Mouse (Mus musculus): ENCODE results near the gene Rab44. TPM values are rescaled to one million over a fixed set of nuclear protein-coding genes. Genes with fewer than 3 reads are reported as not detected.

Gene Rab44
- polyA plus RNA-seq, 1 experiment from 2014 or later, result 0.13 TPM

- peaks cover 18% of the 10 kb centered on the region for H3K27me3 ChIP-seq (replicated peaks)
- H3K9me3 ChIP-seq (replicated peaks), result no peaks in the 10 kb centered on the region
- 18% methylated on average over 14 of the region's 14 CpGs for WGBS
- H3K4me1 ChIP-seq (replicated peaks), result peaks cover 47% of the 10 kb centered on the region
- H3K27ac ChIP-seq (ENCODE audit: poor library complexity, severe bottlenecking), result peak overlapping the region; percentile 57; the same call in 1 of the 2 replicates
- peak overlapping the region; percentile 52 for H3K9ac ChIP-seq
- ATAC-seq (ENCODE audit: insufficient number of reproducible peaks, low FRiP score), result no peak
- H3K4me2 ChIP-seq, result peak overlapping the region; percentile 63
- no peaks in the 10 kb centered on the region for H3K36me3 ChIP-seq
- H3K4me3 ChIP-seq, result peak overlapping the region; percentile 41
Measured at GRCm38 (mm10) chr17:29077786-29078509, 36.0 kb upstream of the Rab44 start.

GRCm38 (mm10) chr17:29078519-29079383, 35.2 kb upstream of the Rab44 start:
- H3K9ac ChIP-seq, result peak overlapping the region; percentile 52
- H3K4me3 ChIP-seq, result peak overlapping the region; percentile 41
- peak overlapping the region; percentile 57 for H3K27ac ChIP-seq (ENCODE audit: poor library complexity, severe bottlenecking)
- WGBS, result 6% methylated on average over 25 of the region's 25 CpGs
- H3K4me2 ChIP-seq, result peak overlapping the region; percentile 63
- no peaks in the 10 kb centered on the region for H3K36me3 ChIP-seq
- peak; percentile 61; the same call in 1 of the 2 replicates for ATAC-seq (ENCODE audit: insufficient number of reproducible peaks, low FRiP score)
- peaks cover 39% of the 10 kb centered on the region for H3K4me1 ChIP-seq (replicated peaks)
- no peaks in the 10 kb centered on the region for H3K9me3 ChIP-seq (replicated peaks)
- H3K27me3 ChIP-seq (replicated peaks), result peaks cover 18% of the 10 kb centered on the region

- no peak for ATAC-seq (ENCODE audit: insufficient number of reproducible peaks, low FRiP score)
- Histone ChIP-seq H3K27me3 (replicated peaks) (peaks cover 18% of the 10 kb centered on the region), H3K9ac (0 out of 2 replicates have a peak overlapping the region, but pooled peaks have one; percentile 34), H3K4me2 (peak overlapping the region; percentile 45), H3K9me3 (replicated peaks) (no peaks in the 10 kb centered on the region), H3K4me3 (peak overlapping the region; percentile 16; the same call in 1 of the 2 replicates), H3K4me1 (replicated peaks) (peaks cover 36% of the 10 kb centered on the region), H3K27ac (ENCODE audit: poor library complexity, severe bottlenecking) (no peak overlapping the region), H3K36me3 (no peaks in the 10 kb centered on the region)
- WGBS, result 4% methylated on average over 22 of the region's 23 CpGs
Measured at GRCm38 (mm10) chr17:29080758-29081617, 33.0 kb upstream of the Rab44 start.

- 0 out of 2 replicates have a peak overlapping the region, but pooled peaks have one; percentile 18 for H3K9ac ChIP-seq
- no peaks in the 10 kb centered on the region for H3K9me3 ChIP-seq (replicated peaks)
- no peak overlapping the region for H3K27ac ChIP-seq (ENCODE audit: poor library complexity, severe bottlenecking)
- H3K4me2 ChIP-seq, result peak overlapping the region; percentile 45
- H3K36me3 ChIP-seq, result no peaks in the 10 kb centered on the region
- peaks cover 36% of the 10 kb centered on the region for H3K4me1 ChIP-seq (replicated peaks)
- peaks cover 18% of the 10 kb centered on the region for H3K27me3 ChIP-seq (replicated peaks)
- ATAC-seq (ENCODE audit: insufficient number of reproducible peaks, low FRiP score), result no peak
- WGBS, result 15% methylated on average over 21 of the region's 21 CpGs
- peak overlapping the region; percentile 16; the same call in 1 of the 2 replicates for H3K4me3 ChIP-seq
Measured at GRCm38 (mm10) chr17:29081618-29082381, 32.1 kb upstream of the Rab44 start.

GRCm38 (mm10) chr17:29083586-29083985, 30.4 kb upstream of the Rab44 start:
- ATAC-seq (ENCODE audit: insufficient number of reproducible peaks, low FRiP score), result no peak
- H3K36me3 ChIP-seq, result no peaks in the 10 kb centered on the region
- no peak overlapping the region for H3K4me3 ChIP-seq
- H3K9me3 ChIP-seq (replicated peaks), result no peaks in the 10 kb centered on the region
- no peak overlapping the region for H3K9ac ChIP-seq
- WGBS, result 84% methylated on average over 8 of the region's 8 CpGs
- H3K4me2 ChIP-seq, result no peak overlapping the region
- H3K27me3 ChIP-seq (replicated peaks), result peaks cover 18% of the 10 kb centered on the region
- H3K4me1 ChIP-seq (replicated peaks), result peaks cover 24% of the 10 kb centered on the region
- H3K27ac ChIP-seq (ENCODE audit: poor library complexity, severe bottlenecking), result no peak overlapping the region

- no peak overlapping the region for H3K4me2 ChIP-seq
- 86% methylated on average over 7 of the region's 7 CpGs for WGBS
- H3K27me3 ChIP-seq (replicated peaks), result peaks cover 18% of the 10 kb centered on the region
- peaks cover 15% of the 10 kb centered on the region for H3K4me1 ChIP-seq (replicated peaks)
- H3K9me3 ChIP-seq (replicated peaks), result no peaks in the 10 kb centered on the region
- no peak overlapping the region for H3K27ac ChIP-seq (ENCODE audit: poor library complexity, severe bottlenecking)
- H3K36me3 ChIP-seq, result no peaks in the 10 kb centered on the region
- ATAC-seq (ENCODE audit: insufficient number of reproducible peaks, low FRiP score), result no peak
- H3K9ac ChIP-seq, result no peak overlapping the region
- no peak overlapping the region for H3K4me3 ChIP-seq
Measured at GRCm38 (mm10) chr17:29084656-29085055, 29.3 kb upstream of the Rab44 start.

GRCm38 (mm10) chr17:29085266-29085665, 28.7 kb upstream of the Rab44 start:
- H3K27me3 ChIP-seq (replicated peaks), result peaks cover 18% of the 10 kb centered on the region
- no peak overlapping the region for H3K27ac ChIP-seq (ENCODE audit: poor library complexity, severe bottlenecking)
- no peaks in the 10 kb centered on the region for H3K36me3 ChIP-seq
- no peak overlapping the region for H3K4me2 ChIP-seq
- H3K4me1 ChIP-seq (replicated peaks), result peaks cover 15% of the 10 kb centered on the region
- 0 out of 2 replicates have a peak, but pooled peaks have one; percentile 36 for ATAC-seq (ENCODE audit: insufficient number of reproducible peaks, low FRiP score)
- H3K4me3 ChIP-seq, result no peak overlapping the region
- 73% methylated on average over 10 of the region's 10 CpGs for WGBS
- H3K9me3 ChIP-seq (replicated peaks), result no peaks in the 10 kb centered on the region
- no peak overlapping the region for H3K9ac ChIP-seq

- no peak for ATAC-seq (ENCODE audit: insufficient number of reproducible peaks, low FRiP score)
- Histone ChIP-seq H3K27me3 (replicated peaks) (peaks cover 7% of the 10 kb centered on the region), H3K4me2 (no peak overlapping the region), H3K4me1 (replicated peaks) (no peaks in the 10 kb centered on the region), H3K4me3 (no peak overlapping the region), H3K9ac (no peak overlapping the region), H3K27ac (ENCODE audit: poor library complexity, severe bottlenecking) (no peak overlapping the region), H3K9me3 (replicated peaks) (no peaks in the 10 kb centered on the region), H3K36me3 (no peaks in the 10 kb centered on the region)
- 67% methylated on average over 4 of the region's 4 CpGs for WGBS
Measured at GRCm38 (mm10) chr17:29086916-29087315, 27.0 kb upstream of the Rab44 start.

GRCm38 (mm10) chr17:29090776-29091175, 23.2 kb upstream of the Rab44 start, which contains the start of gene Cdkn1a:
Cdkn1a (plus strand) TSS chr17:29090976.
- ATAC-seq (ENCODE audit: insufficient number of reproducible peaks, low FRiP score), result no peak
- Histone ChIP-seq H3K4me2 (no peak within 1 kb of the TSS), H3K4me3 (no peak within 1 kb of the TSS)

GRCm38 (mm10) chr17:29091348-29091944, 22.5 kb upstream of the Rab44 start:
- Histone ChIP-seq H3K4me3 (no peak overlapping the region), H3K27ac (ENCODE audit: poor library complexity, severe bottlenecking) (no peak overlapping the region), H3K4me1 (replicated peaks) (peaks cover 22% of the 10 kb centered on the region), H3K4me2 (no peak overlapping the region), H3K36me3 (no peaks in the 10 kb centered on the region), H3K27me3 (replicated peaks) (peaks cover 10% of the 10 kb centered on the region), H3K9ac (no peak overlapping the region), H3K9me3 (replicated peaks) (no peaks in the 10 kb centered on the region)
- no peak for ATAC-seq (ENCODE audit: insufficient number of reproducible peaks, low FRiP score)
- 46% methylated on average over 6 of the region's 6 CpGs for WGBS

More at GRCm38 (mm10) chr17:29090776-29091175, 23.2 kb upstream of the Rab44 start, which contains the start of gene Cdkn1a:
- WGBS, result 78% methylated on average over 3 of the region's 3 CpGs
- no peaks in the 10 kb centered on the region for H3K36me3 ChIP-seq
- H3K27ac ChIP-seq (ENCODE audit: poor library complexity, severe bottlenecking), result no peak within 1 kb of the TSS
- peaks cover 21% of the 10 kb centered on the region for H3K4me1 ChIP-seq (replicated peaks)
- H3K9me3 ChIP-seq (replicated peaks), result no peaks in the 10 kb centered on the region
- H3K27me3 ChIP-seq (replicated peaks), result peaks cover 10% of the 10 kb centered on the region
- H3K9ac ChIP-seq, result no peak within 1 kb of the TSS

Data from heart, embryonic 12.5 days (tissue).